Mouse (Mus musculus) liver, adult 2 months (tissue): ENCODE results near the gene Gm37240.

Experiments
- CTCF ChIP-seq: fragments of 200-500 bp; IDR thresholded peaks from 2 replicates; pipeline ENCODE4 v1.5.1; 2011; ENCODE audit warnings: low read depth, low read length, control low read depth
- POLR2A ChIP-seq: fragments of 200-500 bp; IDR thresholded peaks from 2 replicates; pipeline ENCODE4 v1.6.1; 2011; ENCODE audit warnings: low read length, control low read depth; ENCODE audit not compliant: insufficient read depth; ENCODE audit errors: extremely low read depth

GRCm38 (mm10) chr3:85599526-85599925 is 287.8 kb downstream of the Gm37240 start:
- TF ChIP-seq CTCF (no peak), POLR2A (no peak)
